Mouse (Mus musculus): ENCODE measurements around the gene Arhgap15.

DNA sequence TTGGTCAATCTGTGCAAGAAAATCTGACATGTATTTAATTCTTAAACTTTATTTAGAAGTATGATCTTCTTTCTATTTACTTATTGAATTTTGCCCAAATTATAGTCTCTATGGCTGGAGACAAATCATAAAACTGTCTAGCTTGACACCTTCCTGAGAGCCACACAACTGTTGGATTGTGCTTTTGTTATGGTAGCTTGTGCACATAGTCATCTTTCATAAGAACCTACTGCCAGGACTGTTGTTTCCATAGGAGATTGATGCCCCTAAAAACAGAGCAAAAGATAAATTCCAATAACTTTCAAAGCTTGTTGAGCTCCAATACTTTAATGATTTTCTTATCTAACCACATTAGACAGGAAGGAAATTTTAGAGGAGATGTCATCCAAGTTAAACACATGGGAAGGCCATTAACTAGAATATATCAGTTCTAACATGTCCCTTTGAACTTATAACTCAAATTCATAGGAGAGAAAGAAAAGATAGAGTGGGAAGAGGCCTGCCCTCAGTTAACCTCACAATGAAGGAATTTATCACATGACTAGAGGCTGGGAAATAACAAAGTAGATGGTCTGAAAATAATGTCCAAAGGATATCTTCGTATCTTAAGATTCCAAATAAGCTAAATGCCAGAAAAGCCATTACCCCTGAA, 377.5 kb downstream of the Arhgap15 start:
- TF ChIP-seq CTCF (IDR thresholded peaks at IDR 0.05; ENCODE audit: borderline replicate concordance, insufficient read depth, low read length): no peak
- no peak for TF ChIP-seq POLR2A (IDR thresholded peaks at IDR 0.05; ENCODE audit: low read depth, low read length)

Measured in embryonic fibroblast, embryonic 13.5 days (primary cell).